Mouse (Mus musculus): ENCODE results near the gene Fuz.

The Fuz gene

DNA sequence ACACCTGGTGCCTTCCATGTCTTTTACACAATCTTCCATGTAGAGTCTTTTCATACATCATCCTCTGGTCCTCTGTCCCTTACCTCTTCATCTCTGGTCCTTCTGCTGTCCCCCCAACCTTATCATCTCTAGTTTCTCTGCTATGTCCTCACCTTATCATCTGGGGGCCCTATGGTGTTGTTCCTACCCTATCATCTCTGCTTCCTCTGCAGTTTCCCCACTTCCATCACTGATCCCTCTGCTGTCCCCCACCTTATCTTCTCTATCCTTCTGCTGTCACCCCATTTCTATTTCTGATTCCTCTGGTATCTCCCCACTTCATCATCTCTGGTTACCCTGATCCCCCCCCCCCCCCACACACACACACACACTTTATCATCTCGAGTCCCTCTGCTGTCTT, 32.7 kb downstream of the Fuz start:
- no peak for DNase-seq (ENCODE audit: low spot score)

DNA sequence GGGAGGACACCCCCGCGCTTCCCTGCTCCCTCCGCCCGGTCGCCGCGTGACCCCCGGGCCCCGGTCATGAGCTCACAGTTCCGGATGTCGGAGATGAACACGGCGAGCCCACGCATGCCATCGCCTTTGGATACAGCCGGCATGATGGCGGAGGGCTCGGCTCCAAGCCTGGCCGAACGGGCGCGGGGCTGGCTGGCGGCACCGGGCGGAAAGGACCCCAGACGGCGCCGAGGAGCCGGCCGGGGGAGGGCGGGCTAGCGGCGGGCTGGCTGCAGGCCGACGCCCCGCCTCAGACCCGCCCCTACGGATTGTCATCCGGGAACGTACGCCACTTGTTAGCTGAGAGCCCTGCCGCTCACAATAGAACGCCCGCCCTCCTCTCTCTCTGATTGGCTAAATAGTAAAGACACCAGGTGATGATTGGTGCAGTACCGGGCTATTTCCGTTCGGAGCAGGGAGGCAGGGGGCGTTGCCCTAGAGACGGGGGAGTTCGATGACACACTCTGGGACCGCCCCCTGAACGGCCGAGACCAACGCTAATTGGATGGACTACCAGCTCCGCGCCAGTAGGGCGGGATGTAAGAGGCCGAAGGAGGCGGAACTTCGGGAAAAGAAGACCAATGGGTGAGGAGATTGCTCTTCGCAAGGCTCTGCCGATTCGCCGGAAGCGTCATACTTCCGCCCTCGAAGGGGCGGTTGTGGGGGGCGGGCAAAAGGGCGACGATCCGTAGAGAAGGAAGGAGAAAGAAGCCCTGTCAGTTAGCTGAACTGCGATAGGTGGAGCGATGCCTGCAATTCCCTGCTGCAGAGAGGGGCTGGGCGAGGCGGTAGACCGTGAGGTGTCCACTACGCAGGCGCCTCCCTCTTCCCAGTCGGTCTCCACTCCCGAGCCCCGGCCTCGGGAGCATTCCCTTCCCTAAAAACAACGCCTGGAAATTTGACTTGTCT, 33.6 kb downstream of the Fuz start, which contains the start of gene Ap2a1:
Gene Ap2a1 (minus strand): TSS at position 293 of the 948 bp plus-strand sequence.
- peak; percentile 99 for DNase-seq (ENCODE audit: low spot score)

DNA sequence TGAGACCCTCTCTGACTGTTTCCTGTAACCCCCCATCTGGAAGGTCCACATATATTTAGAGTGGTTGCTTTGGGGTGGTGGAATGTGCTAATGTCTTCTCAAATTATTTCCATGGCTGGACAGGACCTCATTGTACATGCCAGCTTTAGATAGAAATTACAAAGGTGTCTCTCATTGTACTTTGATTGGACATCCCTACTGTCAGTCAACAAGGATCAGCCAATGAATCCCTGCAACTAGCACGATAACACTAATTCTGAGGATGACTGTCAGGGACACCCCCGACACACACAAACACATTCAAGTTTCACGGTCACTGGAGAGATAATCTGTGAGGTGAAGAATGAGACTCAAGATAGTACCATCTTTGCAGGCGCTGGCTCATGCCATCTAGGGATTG, 42.8 kb downstream of the Fuz start:
- no peak for DNase-seq (ENCODE audit: low spot score)

DNA sequence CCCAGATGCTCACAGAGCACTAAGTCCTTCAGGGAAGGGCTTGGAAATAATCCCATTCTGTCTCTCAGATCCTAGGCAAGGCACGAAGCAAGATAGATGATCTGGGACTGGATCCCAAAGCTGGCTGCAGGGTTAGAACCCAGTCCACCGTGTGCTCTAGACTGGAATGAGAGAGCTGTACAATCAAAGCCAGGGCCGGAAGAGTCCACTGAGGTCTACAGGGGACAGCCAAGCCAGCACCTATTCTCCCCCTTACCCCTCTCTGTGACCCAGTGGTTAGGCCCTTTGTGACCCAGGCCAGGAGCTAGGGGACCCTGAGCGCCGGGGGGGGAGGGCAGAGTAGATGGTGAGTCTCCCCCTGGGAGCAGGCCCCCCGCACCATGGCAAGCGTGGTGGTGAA, 47.0 kb downstream of the Fuz start, which contains the start of gene Tsks:
Gene Tsks (plus strand): TSS at position 301 of the 400 bp plus-strand sequence.
- DNase-seq (ENCODE audit: low spot score), result no peak

DNA sequence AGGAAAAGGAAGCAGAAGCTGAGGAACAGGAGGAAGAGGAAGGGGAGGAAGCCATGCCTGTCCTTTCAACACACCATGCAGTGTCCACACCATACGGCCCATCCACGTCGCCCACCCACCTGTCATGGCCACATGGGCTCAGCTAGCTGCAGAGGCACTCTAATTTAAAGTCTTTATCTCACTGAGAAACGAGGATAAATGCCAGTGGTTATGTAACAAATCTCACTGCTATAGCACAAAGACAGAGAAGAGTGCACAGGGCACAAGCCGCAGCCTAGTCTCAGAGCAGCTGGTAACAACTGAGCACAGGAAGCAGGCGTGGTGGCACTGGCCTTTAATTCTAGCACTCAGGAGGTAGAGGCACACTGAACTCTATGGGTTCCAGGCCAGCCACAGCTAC, 54.0 kb downstream of the Fuz start:
- DNase-seq (ENCODE audit: low spot score), result no peak

DNA sequence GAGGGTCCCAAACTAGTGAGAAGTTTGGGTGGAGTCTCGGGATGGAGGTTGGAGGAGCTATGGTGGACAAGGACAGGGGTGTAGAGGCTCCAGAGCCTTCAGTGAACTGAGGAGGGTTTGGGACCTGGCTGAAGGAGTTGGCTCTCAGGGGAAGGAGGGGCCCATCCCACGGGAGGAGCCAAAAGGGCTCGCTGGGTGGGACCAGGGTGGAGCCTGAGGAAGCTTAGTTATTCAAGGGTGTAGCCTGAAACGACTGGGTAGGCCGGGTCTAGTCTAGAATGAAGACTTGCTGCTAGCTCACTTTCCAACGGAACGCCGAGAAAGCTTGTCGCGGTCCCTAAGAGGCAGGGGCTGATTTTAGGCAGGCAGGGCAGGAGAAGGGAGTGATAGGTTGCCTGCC, 56.1 kb downstream of the Fuz start:
- peak; percentile 85 for DNase-seq (ENCODE audit: low spot score)
